ENCODE assay signal across 8 mouse cellular contexts in the genomic region with DNA sequence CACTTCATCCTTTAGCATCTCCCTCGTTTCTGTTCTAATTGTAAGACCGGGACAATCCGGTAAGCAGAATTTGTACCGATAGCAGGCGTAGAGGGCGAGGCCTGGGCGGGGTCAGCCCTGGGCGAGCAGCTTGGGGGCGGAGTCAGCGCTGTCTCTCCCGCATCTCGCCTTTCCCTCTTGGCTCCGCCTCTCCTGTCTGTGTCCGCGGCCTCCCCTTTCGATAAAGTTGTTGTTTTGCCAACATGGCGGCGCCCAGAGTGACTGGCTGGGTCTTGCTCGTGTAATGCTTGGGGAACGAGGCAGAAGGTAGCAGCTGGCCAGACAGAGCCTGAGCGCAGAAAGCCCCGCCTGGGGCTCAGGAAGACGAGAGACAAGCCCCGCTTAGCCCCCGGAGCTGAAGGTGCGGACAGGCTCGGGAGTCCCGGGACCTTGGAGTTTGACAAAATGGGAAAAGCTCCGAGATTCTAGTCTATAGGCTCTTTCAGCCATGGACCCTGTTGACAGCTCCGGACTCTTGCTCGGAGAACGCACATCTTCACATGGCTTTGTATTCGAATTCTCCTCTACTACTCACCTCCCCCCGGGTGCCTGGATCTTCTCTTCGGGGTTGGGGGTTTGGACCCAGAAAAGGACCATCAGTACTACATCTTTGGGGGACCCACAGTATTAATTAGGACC. TPM values are rescaled to one million over a fixed set of nuclear protein-coding genes. Genes with fewer than 3 reads are reported as not detected.
A peak's percentile ranks its signal among the peaks of the same experiment; 100 is the strongest.
DNase-seq lines count a peak whose midpoint lies in the region; ATAC-seq lines count a peak whose summit lies in the region.

A gene (plus strand): TSS at position 220 of the 678 bp plus-strand sequence.

- peak; percentile 93 for DNase-seq in Muller cell, postnatal 12 days (ENCODE audit: inconsistent ontology term)
- peak; percentile 96 for DNase-seq in cerebellum, adult 9-11 months
- peak; percentile 89 to 93 for DNase-seq in frontal cortex, adult 2 months (ENCODE audit: extremely low spot score in 1 of 2, low spot score in 1 of 2)
- peak; percentile 95 for DNase-seq in hindbrain, embryonic 11.5 days (ENCODE audit: low spot score)
- peak; percentile 91 to 93 for DNase-seq in layer of hippocampus, postnatal 10 days (ENCODE audit: low spot score in 2 of 2)
- peak; percentile 97 for DNase-seq in lung, postnatal 10 days
- peak; percentile 92 for DNase-seq in ovary, postnatal 36 days (ENCODE audit: low spot score)
- peak; percentile 91 for DNase-seq in thymus, postnatal 25 days

- peak within 1 kb of the TSS; percentile 49 for H3K27ac ChIP-seq in hindbrain, embryonic 11.5 days (ENCODE audit: low read depth, low read length)

- WGBS in hindbrain, embryonic 11.5 days, result under 1% methylated on average over 35 of the region's 35 CpGs

- no peaks in the 10 kb centered on the region for H3K27me3 ChIP-seq in hindbrain, embryonic 11.5 days (ENCODE audit: control insufficient read depth, insufficient read depth, low read length)

- H3K4me2 ChIP-seq in hindbrain, embryonic 11.5 days (replicated peaks; ENCODE audit: low read depth, low read length), result peak within 1 kb of the TSS; percentile 53

- no peaks in the 10 kb centered on the region for H3K9me3 ChIP-seq in hindbrain, embryonic 11.5 days (ENCODE audit: control insufficient read depth, low read length)

- peak; percentile 99 for ATAC-seq in hindbrain, embryonic 11.5 days (ENCODE audit: low FRiP score)

- no peaks in the 10 kb centered on the region for H3K4me1 ChIP-seq in hindbrain, embryonic 11.5 days (replicated peaks; ENCODE audit: control insufficient read depth, insufficient read depth, low read length)

- H3K36me3 ChIP-seq in hindbrain, embryonic 11.5 days (ENCODE audit: control insufficient read depth, insufficient read depth, low read length), result no peaks in the 10 kb centered on the region

- H3K4me3 ChIP-seq in hindbrain, embryonic 11.5 days (ENCODE audit: low read depth, low read length), result peak within 1 kb of the TSS; percentile 50

- H3K9ac ChIP-seq in hindbrain, embryonic 11.5 days (ENCODE audit: low read depth, low read length), result peak within 1 kb of the TSS; percentile 61

RNA-seq across cellular contexts. Expression of the gene that starts here (rescaled TPM):
- 1,564 and 1,759 TPM in 2 replicates for polyA plus RNA-seq in frontal cortex, adult 2 months (2012; rRNA removed)
- 849 and 1,244 TPM in 2 replicates for polyA plus RNA-seq in hindbrain, embryonic 11.5 days (2014; fragmentation: Nextera tagmentation; extraction: Ambion mirVana)
- 100 to 1,000 TPM in 1 of 2 experiments, 10 to 100 TPM in 1; 100.0 to 120 TPM for total RNA-seq in layer of hippocampus, postnatal 10 days (2021)

Comparison
In these comparisons a context has a peak if more than half of its experiments do, and no peak if none do; other contexts are left out.
1. Peak in every context shown above with its lines: DNase-seq, ATAC-seq, H3K4me3 ChIP-seq and H3K27ac ChIP-seq.